Mouse (Mus musculus): ENCODE measurements around the gene Vegfb.

Vegfb gene

DNA sequence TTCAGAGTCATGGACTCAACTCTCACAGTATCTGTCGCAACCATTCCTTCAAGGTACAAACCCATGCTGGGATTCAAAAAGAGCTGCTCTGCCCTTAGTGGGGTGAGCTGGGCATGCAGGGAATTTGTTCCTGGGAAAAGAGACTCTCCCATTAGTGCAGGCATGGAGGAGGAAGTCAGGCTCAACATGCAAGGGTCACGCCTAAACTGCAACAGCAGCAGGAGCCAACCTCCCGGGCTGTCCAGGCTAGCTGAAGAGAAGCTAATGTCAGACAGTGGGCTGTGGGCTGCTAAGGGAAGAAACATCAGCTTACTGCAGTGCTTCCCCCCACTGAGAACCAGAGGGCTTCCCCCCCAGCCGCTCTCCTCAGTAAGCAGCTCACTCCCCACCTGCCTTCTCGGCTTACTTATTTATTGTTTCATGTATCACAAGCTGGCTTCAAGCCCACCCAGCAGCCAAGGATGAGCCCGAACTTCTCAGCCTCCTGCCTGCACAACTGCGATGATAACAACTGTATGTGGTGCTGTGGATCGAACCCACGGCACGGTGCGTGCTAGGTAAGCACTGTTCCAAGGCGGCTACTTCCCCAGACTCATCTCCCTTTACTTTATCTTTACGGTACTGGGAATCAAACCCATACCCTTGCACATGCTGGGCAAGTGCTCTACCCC lies 15.1 kb downstream of the Vegfb start:
- no peak for DNase-seq (ENCODE audit: low spot score in 2 of 2)

DNA sequence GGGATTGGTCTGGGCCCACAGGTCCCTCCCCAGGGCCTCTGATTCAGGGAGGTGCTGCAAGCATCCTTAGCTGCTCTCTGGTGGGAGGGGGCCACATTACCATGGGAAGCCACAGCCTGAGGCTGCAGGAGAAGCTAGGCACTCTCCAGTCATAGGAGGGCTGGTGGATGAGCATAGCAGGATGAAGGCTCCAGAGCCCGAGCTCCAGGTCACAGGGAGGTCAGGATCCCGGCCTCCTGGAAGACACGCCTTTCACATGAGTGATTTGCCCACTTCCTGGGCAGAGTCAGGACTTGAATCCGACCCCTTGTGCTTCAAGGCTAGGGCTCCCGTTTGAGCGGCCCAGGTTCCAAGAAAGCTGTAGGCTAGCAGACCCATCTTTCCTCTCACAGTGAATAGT lies 15.8 kb downstream of the Vegfb start:
- DNase-seq (ENCODE audit: low spot score in 2 of 2) = no peak

DNA sequence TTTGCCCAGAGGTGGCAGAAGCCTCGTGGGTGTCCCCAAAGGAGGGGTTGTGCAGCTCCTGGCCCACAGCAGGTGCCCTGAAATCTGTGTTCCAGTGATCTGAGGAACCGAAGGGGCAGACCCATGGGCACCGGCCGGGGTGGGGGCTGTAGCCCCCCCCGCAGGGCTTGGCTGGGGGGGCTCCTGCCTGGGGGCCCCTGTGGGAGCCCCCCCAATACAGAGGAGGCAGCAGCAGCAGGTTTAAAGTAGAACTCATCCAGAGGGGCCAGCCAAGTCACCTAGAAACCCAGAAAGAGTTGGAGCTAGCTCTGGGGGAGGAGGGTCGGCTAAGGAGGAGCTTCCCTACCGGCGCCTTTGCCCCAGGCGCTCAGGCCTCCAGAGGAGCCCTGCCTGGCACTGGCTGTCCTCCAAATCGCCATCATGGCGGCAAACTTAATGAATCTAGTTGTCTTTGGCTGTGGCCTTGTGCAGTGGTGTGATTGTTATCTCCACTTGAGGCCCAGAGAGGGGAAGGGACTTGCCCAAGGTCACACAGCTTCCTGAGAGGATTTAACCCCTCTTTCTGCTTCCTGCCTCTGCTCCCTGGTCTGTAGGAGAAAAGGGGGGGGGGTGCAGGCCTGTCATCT lies 16.9 kb downstream of the Vegfb start:
- DNase-seq (ENCODE audit: low spot score in 2 of 2) = no peak

DNA sequence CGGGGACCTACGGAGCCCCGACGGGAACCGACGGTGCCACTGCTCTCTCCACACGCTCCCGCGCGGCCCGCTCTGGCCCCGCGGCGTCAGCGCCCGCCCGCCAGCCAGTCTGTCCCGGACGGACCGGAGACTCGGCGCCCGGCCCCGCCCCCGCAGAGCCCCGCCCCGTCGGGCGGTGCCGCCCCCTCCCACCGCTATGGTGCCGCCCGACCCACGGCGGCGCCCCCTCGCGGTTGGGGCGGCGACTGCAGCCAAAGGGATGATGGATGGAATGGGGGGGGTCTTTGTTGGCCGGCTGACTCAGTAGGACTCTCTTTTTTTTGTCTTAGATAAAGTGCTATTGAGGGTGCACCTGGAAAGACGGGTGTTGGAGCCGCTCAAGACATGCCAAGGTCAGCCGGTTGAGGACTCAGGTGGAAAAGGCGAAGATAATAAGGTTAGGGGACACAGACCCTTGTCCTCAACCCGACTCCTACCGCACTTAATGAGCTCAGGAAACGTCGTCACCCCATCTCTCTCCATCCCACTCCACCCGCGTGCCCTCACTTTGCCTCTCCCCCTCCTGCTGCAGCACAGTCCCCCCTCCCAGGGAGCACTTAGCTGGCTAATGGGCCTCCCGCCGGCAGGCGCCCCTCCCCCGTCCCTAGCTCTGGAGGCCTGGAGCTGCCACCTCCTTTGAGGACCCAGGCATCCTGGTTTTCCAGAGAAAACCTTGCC lies 17.6 kb downstream of the Vegfb start:
- DNase-seq (ENCODE audit: low spot score in 2 of 2) = peak; percentile 75 to 78

DNA sequence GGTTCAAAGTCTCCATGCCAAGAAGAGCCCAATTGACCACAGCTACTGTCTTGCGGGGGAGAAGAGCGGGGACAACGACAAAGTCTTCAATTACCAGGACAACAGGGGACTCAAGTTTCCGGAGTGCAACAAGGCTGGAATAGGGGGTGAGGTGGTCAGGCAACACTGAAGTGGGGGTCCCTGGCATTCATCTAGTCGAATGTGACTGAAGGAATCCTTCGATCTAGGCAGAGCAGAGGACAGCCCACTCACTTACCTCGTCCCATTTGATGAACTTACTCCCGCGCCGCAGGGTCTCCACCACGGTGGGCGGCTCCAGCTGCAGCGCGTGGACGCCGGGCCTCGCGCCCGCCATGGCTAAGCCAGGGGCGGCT lies 18.2 kb downstream of the Vegfb start:
- no peak for DNase-seq (ENCODE audit: low spot score in 2 of 2)

DNA sequence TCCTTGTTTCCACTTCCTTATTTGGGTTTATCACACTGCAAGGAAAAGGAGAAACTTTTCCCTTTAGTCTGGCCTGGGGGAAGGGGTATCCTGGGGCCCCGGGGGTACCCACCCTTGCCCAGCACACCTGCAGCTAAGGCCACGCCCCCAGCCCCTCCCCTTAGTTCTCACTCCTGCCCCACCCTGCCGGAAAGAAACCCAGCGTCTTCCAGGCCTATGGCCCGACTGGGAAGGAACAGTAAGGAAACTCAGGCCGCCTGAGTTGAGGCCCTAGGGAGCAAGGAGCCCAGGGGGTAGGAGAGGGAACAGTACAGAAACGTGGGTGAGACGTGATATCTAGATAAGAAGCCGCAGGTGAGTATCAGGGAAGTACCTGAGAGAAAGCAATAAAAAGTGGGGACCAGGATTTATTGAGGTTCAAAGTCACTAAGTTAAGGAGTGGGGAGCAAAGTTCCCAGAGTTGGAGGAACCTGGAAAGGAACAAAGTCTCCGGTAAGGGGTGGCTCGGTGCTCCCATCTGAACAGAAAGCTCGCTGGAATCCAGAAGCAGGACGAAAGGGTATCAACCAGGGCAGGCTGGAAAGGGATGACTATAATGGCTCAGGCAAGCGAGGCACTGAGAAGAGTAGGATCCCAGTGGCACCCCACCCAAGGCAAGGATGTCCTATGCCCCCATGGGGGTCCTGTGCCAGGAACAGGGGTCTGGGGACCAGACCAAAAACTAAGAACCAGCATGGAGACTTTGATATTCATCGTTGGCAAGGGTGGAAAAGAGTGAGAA lies 18.8 kb downstream of the Vegfb start:
- no peak for DNase-seq (ENCODE audit: low spot score in 2 of 2)

DNA sequence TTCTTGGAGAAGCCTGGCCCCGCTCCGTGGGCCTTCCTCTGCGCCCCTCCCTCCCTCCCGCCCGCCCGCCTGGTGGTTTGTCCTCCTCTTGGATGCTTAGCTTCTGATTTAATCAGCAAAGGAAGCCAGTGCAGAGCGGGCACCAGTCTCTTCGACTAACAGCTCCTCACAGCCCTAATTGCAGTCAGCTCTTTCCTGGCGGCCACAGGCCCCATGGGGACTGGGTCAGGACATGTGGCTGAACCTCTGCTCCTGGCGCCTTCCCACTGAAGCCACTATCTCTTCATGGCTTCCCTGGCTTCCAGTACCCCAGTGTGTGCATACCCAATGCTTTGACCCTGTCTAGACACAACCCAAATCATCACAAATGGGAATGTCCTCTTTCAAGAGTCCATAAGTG lies 31.0 kb downstream of the Vegfb start:
- no peak for DNase-seq (ENCODE audit: low spot score in 2 of 2)

DNA sequence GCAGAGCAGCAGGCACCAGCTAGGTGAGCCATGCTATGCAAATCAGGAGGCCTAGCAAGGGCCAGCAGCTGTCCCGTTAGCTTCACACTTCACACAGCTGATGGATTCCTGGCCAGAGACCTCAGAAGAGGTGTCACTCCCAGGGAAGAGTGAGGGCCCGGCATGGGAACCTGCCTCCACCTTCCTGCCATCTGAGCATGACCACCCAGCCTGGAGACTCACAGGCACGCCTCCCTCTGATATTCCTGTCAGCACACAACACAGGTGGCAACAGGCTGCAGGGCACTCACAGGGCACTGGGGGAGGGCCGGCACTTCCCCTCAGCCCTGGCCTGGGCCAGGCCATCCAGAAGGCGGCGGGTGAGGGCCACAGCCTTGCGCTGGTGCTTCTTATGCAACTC lies 32.0 kb downstream of the Vegfb start:
- DNase-seq (ENCODE audit: low spot score in 2 of 2) = no peak

DNA sequence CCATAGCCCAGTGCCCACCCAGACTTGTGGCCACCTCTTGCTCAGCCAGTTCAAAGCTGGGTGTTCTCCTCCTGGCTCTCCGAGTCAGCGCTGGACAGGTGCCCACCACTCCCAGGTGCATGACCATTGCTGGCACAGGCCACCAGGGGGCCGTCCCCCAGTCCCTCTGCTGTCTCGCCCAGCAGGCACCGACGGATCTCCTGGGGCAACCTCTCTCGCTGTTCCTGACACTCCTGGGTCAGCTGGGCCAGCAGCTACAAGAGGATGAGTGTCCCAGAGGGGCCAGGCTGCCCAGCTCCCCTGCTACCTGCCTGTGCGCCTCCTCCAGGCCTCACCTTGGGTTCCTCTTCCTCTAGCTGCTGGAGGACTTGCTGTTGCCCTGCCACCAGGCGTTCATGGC lies 33.4 kb downstream of the Vegfb start:
- DNase-seq (ENCODE audit: low spot score in 2 of 2) = peak in 1 of 2 experiments; percentile 51

DNA sequence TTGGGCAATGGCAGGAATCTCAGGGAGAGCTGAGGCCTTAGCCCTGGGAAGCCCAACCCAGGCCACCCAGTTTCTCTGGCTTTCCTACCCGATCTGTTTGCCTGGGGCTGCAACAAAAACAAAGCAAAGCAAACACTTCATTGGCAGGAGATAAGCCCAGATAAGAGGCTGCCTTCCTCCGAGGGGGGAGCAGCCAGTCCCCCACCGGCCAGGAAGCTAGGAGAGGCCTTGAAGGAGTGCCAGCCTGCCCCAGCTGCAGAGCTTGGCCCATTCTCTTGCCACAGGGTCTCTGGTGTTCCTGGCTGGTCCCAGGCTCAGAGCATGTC lies 34.8 kb downstream of the Vegfb start:
- DNase-seq (ENCODE audit: low spot score in 2 of 2) = peak in 1 of 2 experiments; percentile 65

DNA sequence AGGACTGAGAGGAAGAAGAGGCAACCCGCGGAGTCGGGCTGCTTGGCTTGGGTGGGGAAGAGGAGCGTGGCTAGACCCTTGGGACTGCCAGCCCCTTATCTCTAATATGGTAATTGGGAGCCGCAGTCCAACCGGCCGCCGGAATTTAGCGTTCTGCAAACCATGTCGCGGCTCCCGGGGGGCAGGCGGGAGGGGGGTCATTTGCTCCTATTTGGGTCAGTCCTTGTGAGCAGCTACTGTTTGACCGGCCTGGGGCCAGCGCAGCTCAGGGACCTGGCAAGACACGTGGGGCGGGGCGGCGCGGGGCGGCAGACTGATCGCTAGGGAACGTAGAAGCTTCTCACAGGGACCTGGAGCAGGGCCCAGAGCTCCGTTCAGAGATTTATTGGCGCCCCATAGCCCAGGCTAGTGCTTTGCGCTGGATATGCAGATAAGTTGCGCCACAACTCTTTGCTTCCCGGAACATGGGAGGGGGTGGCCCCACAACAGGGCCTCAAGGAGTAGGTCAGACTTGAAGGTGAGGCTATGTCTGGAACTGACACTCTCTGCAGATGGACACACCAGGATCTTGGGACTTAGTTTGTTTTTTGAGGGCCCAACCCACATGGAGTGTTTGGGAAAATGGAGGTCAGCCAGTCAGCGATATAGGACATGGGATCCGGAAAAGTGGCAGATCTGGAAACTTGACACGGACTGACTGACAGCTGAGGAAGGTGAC lies 35.3 kb downstream of the Vegfb start:
- peak; percentile 80 to 81 for DNase-seq (ENCODE audit: low spot score in 2 of 2)

DNA sequence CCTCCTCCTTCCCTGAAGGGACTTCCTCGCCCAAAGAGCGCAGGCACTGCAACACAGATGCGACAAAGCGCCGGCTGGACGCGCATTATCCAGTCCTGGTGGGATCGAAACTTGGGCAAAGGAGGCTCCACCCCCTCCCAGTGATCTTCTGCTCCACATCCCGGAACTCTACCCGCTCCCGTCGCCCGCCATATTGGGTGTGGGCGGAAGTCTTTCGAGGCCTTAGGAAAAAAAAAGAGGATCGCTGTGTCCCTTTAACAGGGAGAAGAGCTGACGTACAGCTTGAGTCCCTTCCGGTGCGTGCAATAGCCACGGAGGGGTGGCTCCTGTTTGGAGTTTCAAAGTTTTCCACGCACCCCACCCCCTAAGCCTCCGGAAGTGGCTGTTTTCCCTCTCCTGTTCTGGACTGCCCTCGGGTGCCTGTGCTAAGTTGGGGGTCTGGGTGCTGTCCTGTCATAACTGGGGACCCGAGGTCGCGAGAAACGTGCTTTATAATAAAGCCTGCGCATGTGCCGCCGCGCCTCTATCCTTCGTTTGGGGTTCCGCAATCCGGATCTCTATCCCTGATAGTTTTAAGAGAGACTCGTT lies 36.0 kb downstream of the Vegfb start:
- DNase-seq (ENCODE audit: low spot score in 2 of 2) = peak; percentile 91 to 92

DNA sequence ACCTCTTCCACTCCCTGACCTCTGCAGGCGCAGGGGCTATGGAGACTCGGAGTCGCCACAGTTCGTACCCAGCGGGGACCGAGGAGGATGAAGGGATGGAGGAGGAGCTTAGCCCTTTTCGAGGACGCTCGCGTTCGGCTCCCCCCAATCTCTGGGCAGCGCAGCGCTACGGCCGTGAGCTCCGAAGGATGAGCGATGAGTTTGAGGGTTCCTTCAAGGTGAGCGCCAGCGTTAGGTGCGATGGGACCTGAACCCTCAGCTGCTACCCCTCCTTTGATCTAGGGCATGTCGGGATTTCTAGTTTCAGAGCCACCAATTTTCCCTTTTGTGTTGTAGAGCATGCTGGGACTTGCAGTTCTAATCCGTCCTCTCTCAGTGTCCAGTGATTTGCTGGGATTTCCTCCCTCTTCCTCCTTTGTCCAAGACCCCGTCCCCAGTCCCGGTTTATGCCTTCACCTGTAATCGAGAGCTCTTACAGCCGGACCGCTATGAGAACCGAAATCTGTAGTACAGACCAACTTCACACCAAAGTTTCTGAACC lies 36.8 kb downstream of the Vegfb start:
- DNase-seq (ENCODE audit: low spot score in 2 of 2) = no peak

DNA sequence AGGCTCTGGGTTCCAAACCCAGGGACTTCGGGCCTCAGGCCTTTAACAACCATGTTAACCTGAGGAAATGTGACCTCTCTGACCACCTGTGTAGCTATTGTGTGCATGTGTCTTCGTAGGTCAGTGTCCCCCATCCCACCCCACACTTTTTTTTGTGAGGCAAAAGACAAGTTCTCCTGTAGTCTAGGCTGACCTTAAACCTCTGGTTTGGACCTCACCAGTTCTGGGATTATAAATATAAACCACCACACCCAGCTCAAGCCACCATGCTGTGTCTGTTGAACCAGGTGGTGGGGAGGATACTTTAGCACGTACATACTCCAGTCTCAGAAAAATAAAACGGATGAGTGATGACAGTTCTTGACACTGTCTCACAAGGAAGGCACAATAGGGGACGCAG lies 37.5 kb downstream of the Vegfb start:
- no peak for DNase-seq (ENCODE audit: low spot score in 2 of 2)

DNA sequence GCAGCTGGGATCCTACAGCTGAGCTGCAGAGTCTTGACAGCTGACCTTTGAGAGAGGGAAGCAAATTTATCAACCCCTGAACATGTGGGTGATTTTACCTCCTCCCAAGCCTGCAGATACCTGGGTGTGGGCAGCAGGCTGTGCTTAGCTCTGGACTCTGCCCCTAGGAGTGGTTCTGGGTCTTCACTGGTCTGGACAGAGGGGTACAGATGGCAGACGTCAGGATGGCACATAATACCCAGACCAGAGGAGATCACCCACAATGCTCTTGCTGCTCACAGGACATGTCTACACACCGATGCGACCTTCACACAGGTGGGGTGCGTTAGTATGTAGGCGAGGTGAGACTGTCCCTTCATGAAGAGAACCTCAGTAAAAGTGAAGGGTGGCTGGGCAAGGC lies 37.9 kb downstream of the Vegfb start:
- DNase-seq (ENCODE audit: low spot score in 2 of 2) = no peak

DNA sequence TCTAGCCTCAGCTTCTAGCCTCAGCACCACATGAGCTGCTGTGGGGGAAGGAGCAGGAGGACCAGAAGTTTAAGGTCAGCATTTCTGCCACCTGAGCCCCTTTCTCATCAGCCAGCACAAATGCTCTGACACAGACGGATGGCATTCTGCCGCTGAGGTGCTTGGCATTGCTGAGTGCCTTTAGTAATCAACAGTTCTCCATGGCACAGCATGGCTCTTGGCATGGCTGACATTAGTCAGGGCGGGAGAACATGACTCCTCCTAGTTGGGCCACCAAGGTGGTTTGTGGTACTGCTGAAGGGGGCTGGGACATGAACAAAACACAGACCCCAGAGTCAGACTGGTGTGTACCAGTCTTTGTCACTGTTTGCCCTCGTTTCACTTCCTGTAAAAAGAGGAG lies 39.3 kb downstream of the Vegfb start:
- DNase-seq (ENCODE audit: low spot score in 2 of 2) = no peak

DNA sequence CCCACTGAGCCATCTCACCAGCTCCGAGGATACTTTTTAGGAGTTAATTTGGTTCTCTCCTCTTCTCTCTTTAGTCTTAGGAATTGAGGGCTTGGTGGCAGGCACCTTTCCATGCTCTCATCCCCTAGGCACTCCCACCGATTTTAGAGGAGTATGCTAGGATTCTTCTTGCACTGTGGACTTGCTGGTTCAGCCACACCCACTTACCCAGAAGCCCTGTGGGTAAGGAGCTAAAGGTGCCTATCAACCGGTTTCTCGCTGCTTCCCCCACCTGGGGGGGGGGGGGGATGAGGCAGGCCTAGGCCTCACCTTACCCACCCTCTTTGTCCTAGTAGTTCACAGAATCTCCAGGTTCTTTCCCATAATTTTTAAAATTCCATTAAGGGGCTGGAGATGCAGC lies 39.7 kb downstream of the Vegfb start:
- no peak for DNase-seq (ENCODE audit: low spot score in 2 of 2)

DNA sequence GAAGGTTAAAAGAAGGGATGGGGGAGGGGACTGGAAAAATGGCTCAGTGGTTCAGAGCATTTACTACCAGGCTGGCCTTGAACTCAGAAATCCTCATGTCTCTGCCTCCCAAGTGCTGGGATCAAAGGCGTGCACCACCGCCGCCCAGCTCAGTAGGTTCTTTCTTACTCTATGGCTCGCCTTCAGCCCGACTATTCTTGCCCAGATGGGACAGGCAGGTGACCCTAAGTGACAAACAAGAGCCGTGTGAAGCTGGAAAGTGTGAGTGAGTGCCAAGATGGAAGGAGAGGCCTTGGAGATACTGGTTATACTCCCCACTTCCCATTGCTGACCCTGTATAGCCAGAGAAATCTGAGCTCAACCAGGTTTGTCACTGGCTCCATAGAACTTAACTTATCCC lies 43.7 kb downstream of the Vegfb start:
- DNase-seq (ENCODE audit: low spot score in 2 of 2) = no peak

DNA sequence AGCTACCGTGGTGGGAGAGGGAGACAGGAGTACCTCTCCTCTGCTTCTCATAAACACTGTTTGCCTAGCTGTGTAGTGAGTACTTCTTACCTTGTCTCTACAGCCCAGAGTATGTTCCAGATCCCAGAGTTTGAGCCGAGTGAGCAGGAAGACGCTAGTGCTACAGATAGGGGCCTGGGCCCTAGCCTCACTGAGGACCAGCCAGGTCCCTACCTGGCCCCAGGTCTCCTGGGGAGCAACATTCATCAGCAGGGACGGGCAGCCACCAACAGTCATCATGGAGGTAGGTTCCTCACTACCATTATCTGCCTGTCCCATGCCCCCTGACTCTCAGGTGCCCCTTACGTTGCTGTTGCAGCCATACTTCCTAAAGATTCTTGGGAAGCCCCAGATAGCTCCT lies 44.7 kb downstream of the Vegfb start:
- DNase-seq (ENCODE audit: low spot score in 2 of 2) = peak in 1 of 2 experiments; percentile 55

DNA sequence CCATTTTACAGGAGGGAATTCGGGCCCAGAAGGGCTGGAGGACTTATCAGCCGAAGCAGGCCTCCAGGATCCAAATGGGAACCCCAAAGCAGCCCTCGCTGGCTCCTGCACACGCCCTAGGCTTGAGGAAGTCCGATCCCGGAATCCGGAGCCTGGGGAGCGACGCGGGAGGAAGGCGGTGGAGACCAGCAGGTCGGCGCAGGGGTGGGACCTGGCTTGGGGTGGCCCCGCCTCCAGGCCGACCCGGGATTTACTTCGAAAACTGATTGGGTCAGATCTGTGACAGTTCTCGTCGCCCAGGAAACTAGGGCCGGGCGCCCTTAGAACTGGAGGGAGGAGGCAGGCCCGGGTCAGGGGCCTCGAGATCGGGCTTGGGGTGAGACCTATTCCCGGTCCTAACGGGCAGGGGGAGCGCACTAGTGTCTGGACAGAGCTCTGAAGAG lies 45.2 kb downstream of the Vegfb start, which contains the start of gene Gpr137:
TSS of gene Gpr137 (minus strand) at position 232 of the 443 bp plus-strand sequence.
- peak; percentile 94 to 95 for DNase-seq (ENCODE audit: low spot score in 2 of 2)
